41 mouse cellular contexts compared by ENCODE assay signal in the genomic region with DNA sequence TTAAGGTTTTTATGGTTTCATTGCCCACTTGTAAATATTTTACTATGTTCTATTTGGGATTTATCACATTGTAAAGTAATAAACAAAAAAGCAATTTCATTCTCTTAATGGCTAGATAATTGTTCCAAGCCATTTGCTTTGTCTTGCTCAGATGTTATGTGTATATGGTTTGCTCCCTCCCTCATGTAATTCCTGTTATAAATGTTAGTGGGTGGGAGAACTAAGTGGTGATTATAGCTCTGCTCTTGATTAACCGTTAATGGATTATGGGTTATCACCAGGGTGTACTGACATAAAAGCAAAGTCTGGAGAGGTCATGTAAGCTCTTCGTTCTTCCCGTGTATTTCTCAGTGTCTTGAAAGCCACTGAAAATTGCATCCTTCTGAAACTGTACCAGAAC. TPM values are rescaled to one million over a fixed set of nuclear protein-coding genes. Genes with fewer than 3 reads are reported as not detected.
"Had no signal": no experiment of that assay in that cellular context is flagged by ENCODE, and none has a peak within 500 bp of the region (broad histone marks: within the 10 kb centered on the region; RNA-seq: fewer than 3 reads in every experiment).

No protein-coding gene starts in this region.

- DNase-seq: heart, adult 2 months; heart, postnatal 10 days; heart, postnatal 14 days; heart, postnatal 36 days; heart, postnatal 4 days; kidney, adult 11 months; kidney, adult 18-20 months; kidney, adult 2 months; kidney, adult 8-10 months; kidney, adult 9 months; kidney, postnatal 10 days; kidney, postnatal 14 days; kidney, postnatal 25 days; kidney, postnatal 36 days; kidney, postnatal 4 days; layer of hippocampus, adult 9-11 months; layer of hippocampus, postnatal 36 days had no signal

- H3K9ac ChIP-seq: heart, embryonic 12.5 days; heart, embryonic 13.5 days; heart, embryonic 15.5 days; hindbrain, embryonic 12.5 days; hindbrain, embryonic 13.5 days; hindbrain, embryonic 14.5 days; hindbrain, embryonic 15.5 days; intestine, embryonic 15.5 days; kidney, embryonic 15.5 days had no signal

- H3K27ac ChIP-seq: heart, adult 2 months; heart, embryonic 10.5 days; heart, embryonic 13.5 days; heart, embryonic 15.5 days; hindbrain, embryonic 10.5 days; hindbrain, embryonic 12.5 days; hindbrain, embryonic 13.5 days; hindbrain, embryonic 14.5 days; hindbrain, embryonic 15.5 days; hindbrain, postnatal 0 days; intestine, embryonic 15.5 days; kidney, embryonic 15.5 days; kidney, postnatal 0 days; layer of hippocampus, adult 2 months had no signal

- H3K27me3 ChIP-seq: heart, embryonic 12.5 days; heart, embryonic 15.5 days; hindbrain, embryonic 12.5 days; hindbrain, embryonic 13.5 days; hindbrain, embryonic 15.5 days; intestine, embryonic 15.5 days had no signal

- ATAC-seq: hindbrain, embryonic 16.5 days; hindbrain, postnatal 0 days; intestine, embryonic 15.5 days; intestine, embryonic 16.5 days; intestine, postnatal 0 days had no signal

- H3K4me2 ChIP-seq: heart, embryonic 11.5 days; heart, embryonic 12.5 days; heart, embryonic 13.5 days; heart, embryonic 15.5 days; hindbrain, embryonic 12.5 days; hindbrain, embryonic 13.5 days; hindbrain, embryonic 14.5 days; hindbrain, embryonic 15.5 days; intestine, embryonic 15.5 days; kidney, embryonic 15.5 days had no signal

- H3K9me3 ChIP-seq: heart, embryonic 10.5 days; heart, embryonic 12.5 days; heart, embryonic 13.5 days; heart, embryonic 15.5 days; hindbrain, embryonic 10.5 days; hindbrain, embryonic 12.5 days; hindbrain, embryonic 13.5 days; hindbrain, embryonic 15.5 days; intestine, embryonic 15.5 days; kidney, embryonic 15.5 days had no signal

- H3K4me3 ChIP-seq: heart, adult 2 months; heart, embryonic 10.5 days; heart, embryonic 12.5 days; heart, embryonic 13.5 days; heart, embryonic 15.5 days; hindbrain, embryonic 10.5 days; hindbrain, embryonic 12.5 days; hindbrain, embryonic 13.5 days; hindbrain, embryonic 15.5 days; intestine, embryonic 15.5 days; kidney, embryonic 15.5 days; layer of hippocampus, adult 2 months had no signal

- H3K36me3 ChIP-seq: heart, embryonic 10.5 days; heart, embryonic 12.5 days; heart, embryonic 13.5 days; heart, embryonic 15.5 days; hindbrain, embryonic 10.5 days; hindbrain, embryonic 12.5 days; hindbrain, embryonic 13.5 days; hindbrain, embryonic 15.5 days; intestine, embryonic 15.5 days; kidney, embryonic 15.5 days had no signal

RNA-seq across cellular contexts. Expression of a gene that starts 34.1 kb away (rescaled TPM):
- total RNA-seq: hematopoietic stem cell, adult 5-6 weeks; hindbrain, postnatal 0 days had no signal
- polyA plus RNA-seq: heart, embryonic 11.5 days; hindbrain, embryonic 10.5 days; kidney, embryonic 14.5 days; kidney, embryonic 15.5 days had no signal

RNA-seq across cellular contexts. Expression of a gene that starts 41.7 kb away (rescaled TPM):
- total RNA-seq: heart, adult 8-10 months; heart, postnatal 10 days; heart, postnatal 25 days; heart, postnatal 36 days; hematopoietic stem cell, adult 5-6 weeks; layer of hippocampus, postnatal 25 days had no signal
- polyA plus RNA-seq: heart, embryonic 11.5 days; heart, embryonic 15.5 days; hindbrain, embryonic 11.5 days; intestine, postnatal 0 days had no signal
